Mouse (Mus musculus) cerebellum, adult 2 months (tissue): ENCODE results near the gene Trim38. TPM values are rescaled to one million over a fixed set of nuclear protein-coding genes. Genes with fewer than 3 reads are reported as not detected.

ENCODE experiments used
- DNase-seq, 2 experiments: peaks; one replicate each; pipeline ENCODE4 v3.0.0; 2021
- H3K27ac ChIP-seq: fragments of 200-500 bp; 2 replicates; pipeline ENCODE4 v1.5.1; 2012; ENCODE audit warnings: low read length, control low read depth, inconsistent platforms; ENCODE audit not compliant: insufficient read depth
- H3K27me3 ChIP-seq: fragments of 200-500 bp; 2 replicates; pipeline ENCODE4 v1.6.1; 2012; ENCODE audit warnings: inconsistent platforms, mild to moderate bottlenecking, low read length, moderate library complexity; ENCODE audit not compliant: control insufficient read depth, insufficient read depth
- H3K4me1 ChIP-seq: fragments of 200-500 bp; 2 replicates; pipeline ENCODE4 v1.6.1; 2011; ENCODE audit warnings: low read length; ENCODE audit not compliant: control insufficient read depth, insufficient read depth
- H3K4me3 ChIP-seq: fragments of 200-500 bp; replicated peaks from 2 replicates; pipeline ENCODE3; 2011; ENCODE audit warnings: mild to moderate bottlenecking, low read depth, low read length, control low read depth; ENCODE audit not compliant: insufficient read depth
- CTCF ChIP-seq: fragments of 200-500 bp; IDR thresholded peaks from 2 replicates; pipeline ENCODE4 v1.5.1; 2011; ENCODE audit warnings: low read depth, mild to moderate bottlenecking, control low read depth, low read length, moderate library complexity, borderline replicate concordance; ENCODE audit not compliant: insufficient read depth
- POLR2A ChIP-seq: fragments of 200-500 bp; IDR thresholded peaks from 2 replicates; pipeline ENCODE4 v1.6.1; 2011; ENCODE audit warnings: low read length, control low read depth, borderline replicate concordance; ENCODE audit not compliant: insufficient read depth
- WGBS: fragments of 180-500 bp; shearing (Covaris S2); methylation state at CpG from one replicate; pipeline ENCODE4 v1.1.7; 2018; 5-methylcytosine and 5-hydroxymethylcytosine counted together
- polyA plus RNA-seq: library from polyadenylated mRNA; depleted of rRNA; stranded (reverse); fragments of >200 nt; gene quantifications from 2 replicates; pipeline ENCODE4 v1.2.3, GENCODE M21; 2012

The Trim38 gene
- polyA plus RNA-seq, 1 experiment, result 0.08 TPM

- no peak for DNase-seq
- TF ChIP-seq POLR2A, result no peak
- no peak for TF ChIP-seq CTCF
- no peak overlapping the region for H3K4me3 ChIP-seq
- 91% methylated on average over 5 of the region's 5 CpGs for WGBS
- H3K27ac ChIP-seq, result no peak overlapping the region
- no peaks in the 10 kb centered on the region for H3K27me3 ChIP-seq
- H3K4me1 ChIP-seq, result no peaks in the 10 kb centered on the region
Measured at GRCm38 (mm10) chr13:23737091-23737490, 32.6 kb upstream of the Trim38 start.

- Histone ChIP-seq H3K27me3 (no peaks in the 10 kb centered on the region), H3K4me3 (no peak overlapping the region), H3K27ac (no peak overlapping the region), H3K4me1 (no peaks in the 10 kb centered on the region)
- no peak for DNase-seq
- 23% methylated on average over 4 of the region's 4 CpGs for WGBS
- no peak for TF ChIP-seq POLR2A
- no peak for TF ChIP-seq CTCF
Measured at GRCm38 (mm10) chr13:23738041-23738440, 31.7 kb upstream of the Trim38 start.

GRCm38 (mm10) chr13:23738677-23739068, 31.0 kb upstream of the Trim38 start, which contains the start of gene Hist1h1c:
TSS of gene Hist1h1c (plus strand) at chr13:23738808.
- TF ChIP-seq CTCF, result no peak
- peak; percentile 51; the same call in 1 of the 2 replicates for TF ChIP-seq POLR2A
- Histone ChIP-seq H3K27me3 (no peaks in the 10 kb centered on the region), H3K27ac (peak within 1 kb of the TSS; percentile 45; the same call in 1 of the 2 replicates), H3K4me1 (no peaks in the 10 kb centered on the region), H3K4me3 (peak within 1 kb of the TSS; percentile 49)
- DNase-seq, result peak; percentile 78 to 80
- WGBS, result under 1% methylated on average over 38 of the region's 38 CpGs

- peak; percentile 87 to 92 for DNase-seq
- Histone ChIP-seq H3K27me3 (no peaks in the 10 kb centered on the region), H3K27ac (peak overlapping the region; percentile 45; the same call in 1 of the 2 replicates), H3K4me3 (peak overlapping the region; percentile 88), H3K4me1 (no peaks in the 10 kb centered on the region)
- no peak for TF ChIP-seq CTCF
- peak; percentile 22; the same call in 1 of the 2 replicates for TF ChIP-seq POLR2A
- WGBS, result under 1% methylated on average over 39 of the region's 39 CpGs
Measured at GRCm38 (mm10) chr13:23739069-23739921, 30.4 kb upstream of the Trim38 start.

- TF ChIP-seq CTCF (no peak), POLR2A (peak; percentile 6; the same call in 1 of the 2 replicates)
- WGBS, result under 1% methylated on average over 14 of the region's 14 CpGs
Measured at GRCm38 (mm10) chr13:23739922-23740252, 29.8 kb upstream of the Trim38 start.

GRCm38 (mm10) chr13:23740256-23740840, 29.4 kb upstream of the Trim38 start:
- no peaks in the 10 kb centered on the region for H3K27me3 ChIP-seq
- 36% methylated on average over 13 of the region's 13 CpGs for WGBS
- DNase-seq, result no peak
- H3K4me1 ChIP-seq, result no peaks in the 10 kb centered on the region
- TF ChIP-seq POLR2A (no peak), CTCF (no peak)
- H3K27ac ChIP-seq, result peak overlapping the region; percentile 34; the same call in 1 of the 2 replicates
- peak overlapping the region; percentile 88 for H3K4me3 ChIP-seq

More at GRCm38 (mm10) chr13:23739922-23740252, 29.8 kb upstream of the Trim38 start:
- Histone ChIP-seq H3K27ac (peak overlapping the region; percentile 34; the same call in 1 of the 2 replicates), H3K27me3 (no peaks in the 10 kb centered on the region), H3K4me3 (peak overlapping the region; percentile 88), H3K4me1 (no peaks in the 10 kb centered on the region)
- no peak for DNase-seq

- no peak for DNase-seq
- no peak overlapping the region for H3K4me3 ChIP-seq
- H3K27me3 ChIP-seq, result no peaks in the 10 kb centered on the region
- H3K4me1 ChIP-seq, result no peaks in the 10 kb centered on the region
- 74% methylated on average over 5 of the region's 5 CpGs for WGBS
- TF ChIP-seq POLR2A, result no peak
- no peak for TF ChIP-seq CTCF
- no peak overlapping the region for H3K27ac ChIP-seq
Measured at GRCm38 (mm10) chr13:23740910-23741309, 28.8 kb upstream of the Trim38 start.

- TF ChIP-seq CTCF (no peak), POLR2A (no peak)
- H3K27me3 ChIP-seq, result no peaks in the 10 kb centered on the region
- H3K4me3 ChIP-seq, result no peak overlapping the region
- H3K4me1 ChIP-seq, result no peaks in the 10 kb centered on the region
- DNase-seq, result no peak
- no peak overlapping the region for H3K27ac ChIP-seq
Measured at GRCm38 (mm10) chr13:23742007-23742406, 27.7 kb upstream of the Trim38 start.
